Mouse (Mus musculus) MEL (cell line): ENCODE results near the gene Phykpl. TPM values are rescaled to one million over a fixed set of nuclear protein-coding genes. Genes with fewer than 3 reads are reported as not detected.

Experiments used
- DNase-seq: peaks from one replicate; pipeline ENCODE4 v3.0.0; 2011; ENCODE audit warnings: low read depth, low spot score
- H3K27ac ChIP-seq: 2 replicates; pipeline ENCODE4 v1.5.1; 2012; ENCODE audit warnings: low read depth, mild to moderate bottlenecking, control low read depth, low read length, moderate library complexity; ENCODE audit not compliant: control insufficient read depth
- H3K27me3 ChIP-seq, 2 experiments: fragments of 150-350 bp in 1 of 2; sonication (generic) in 1 of 2; 2 replicates each; pipeline ENCODE4 v1.6.1; 2012; ENCODE audit warnings: low read length in 2 of 2, mild to moderate bottlenecking in 2 of 2, improper control_type of control experiment in 1 of 2, moderate library complexity in 1 of 2; ENCODE audit not compliant: insufficient read depth in 2 of 2, control insufficient read depth in 1 of 2
- H3K36me3 ChIP-seq, 2 experiments: 2 replicates each; pipeline ENCODE4 v1.6.1; 2012 to 2014; ENCODE audit warnings: low read length in 2 of 2, improper control_type of control experiment in 1 of 2, inconsistent platforms in 1 of 2, mild to moderate bottlenecking in 1 of 2; ENCODE audit not compliant: insufficient read depth in 2 of 2, control insufficient read depth in 1 of 2
- H3K4me1 ChIP-seq, 2 experiments: fragments of 150-350 bp in 1 of 2; sonication (generic) in 1 of 2; 2 replicates each; pipeline ENCODE4 v1.6.1; 2012; ENCODE audit warnings: low read length in 2 of 2, improper control_type of control experiment in 1 of 2, mild to moderate bottlenecking in 1 of 2; ENCODE audit not compliant: insufficient read depth in 2 of 2, control insufficient read depth in 1 of 2
- H3K4me3 ChIP-seq, 2 experiments: fragments of 150-350 bp in 1 of 2; sonication (generic) in 1 of 2; 2 replicates each; pipeline ENCODE4 v1.5.1; 2012; ENCODE audit warnings: low read depth in 2 of 2, low read length in 2 of 2, mild to moderate bottlenecking in 2 of 2, moderate library complexity in 2 of 2, control low read depth in 1 of 2, improper control_type of control experiment in 1 of 2; ENCODE audit not compliant: control insufficient read depth in 1 of 2, insufficient read depth in 1 of 2
- H3K79me2 ChIP-seq: 2 replicates; pipeline ENCODE4 v1.6.1; 2012; ENCODE audit warnings: mild to moderate bottlenecking, low read length, moderate library complexity; ENCODE audit not compliant: control insufficient read depth, poor library complexity, insufficient read depth
- H3K9ac ChIP-seq: 2 replicates; pipeline ENCODE4 v1.6.1; 2012; ENCODE audit warnings: low read depth, mild to moderate bottlenecking, control low read depth, low read length, moderate library complexity; ENCODE audit not compliant: control insufficient read depth, poor library complexity, severe bottlenecking
- H3K9me3 ChIP-seq: fragments of 150-350 bp; sonication (generic); replicated peaks from 2 replicates; pipeline ENCODE4 v1.6.1; 2012; ENCODE audit warnings: mild to moderate bottlenecking, low read length, improper control_type of control experiment, moderate library complexity; ENCODE audit not compliant: insufficient read depth
- BHLHE40 ChIP-seq: IDR thresholded peaks from 2 replicates; pipeline ENCODE4 v1.6.1; 2012; ENCODE audit warnings: low read depth, mild to moderate bottlenecking, inconsistent platforms, low read length, improper control_type of control experiment, borderline replicate concordance
- CHD2 ChIP-seq: IDR thresholded peaks from 2 replicates; pipeline ENCODE4 v1.6.1; 2011; ENCODE audit warnings: low read length, improper control_type of control experiment
- CTCF ChIP-seq, 3 experiments: IDR thresholded peaks in 2 of 3; conservative IDR thresholded peaks in 1 of 3; 2 replicates each; pipeline ENCODE4 v1.5.1; 2011 to 2012; ENCODE audit warnings: low read length in 3 of 3, low read depth in 2 of 3, mild to moderate bottlenecking in 2 of 3, improper control_type of control experiment in 1 of 3, inconsistent platforms in 1 of 3, mixed read lengths in 1 of 3, moderate library complexity in 1 of 3; ENCODE audit not compliant: control insufficient read depth in 1 of 3, insufficient read depth in 1 of 3, poor library complexity in 1 of 3, severe bottlenecking in 1 of 3
- HCFC1 ChIP-seq: IDR thresholded peaks from 2 replicates; pipeline ENCODE4 v1.6.1; 2012; ENCODE audit warnings: low read depth, mild to moderate bottlenecking, inconsistent platforms, low read length, improper control_type of control experiment, moderate library complexity
- KAT2A ChIP-seq: conservative IDR thresholded peaks from 2 replicates; pipeline ENCODE4 v1.6.1; 2012; ENCODE audit warnings: low read depth, low read length, improper control_type of control experiment, inconsistent platforms
- MAFK ChIP-seq: IDR thresholded peaks from 2 replicates; pipeline ENCODE4 v1.6.1; 2011; ENCODE audit warnings: low read depth, mild to moderate bottlenecking, low read length, improper control_type of control experiment, borderline replicate concordance
- MYB ChIP-seq: IDR thresholded peaks from 2 replicates; pipeline ENCODE4 v1.6.1; 2011; ENCODE audit warnings: mild to moderate bottlenecking, low read depth, low read length, improper control_type of control experiment
- POLR2A ChIP-seq, 2 experiments: IDR thresholded peaks; 2 replicates each; pipeline ENCODE4 v1.6.1; 2011 to 2012; ENCODE audit warnings: low read length in 2 of 2, mild to moderate bottlenecking in 2 of 2, control low read depth in 1 of 2, improper control_type of control experiment in 1 of 2, low read depth in 1 of 2, moderate library complexity in 1 of 2; ENCODE audit not compliant: control insufficient read depth in 1 of 2, insufficient read depth in 1 of 2, poor library complexity in 1 of 2
- POLR2AphosphoS2 ChIP-seq: IDR thresholded peaks from 2 replicates; pipeline ENCODE4 v1.6.1; 2011; ENCODE audit warnings: low read length, improper control_type of control experiment
- RAD21 ChIP-seq: IDR thresholded peaks from 2 replicates; pipeline ENCODE4 v1.6.1; 2011; ENCODE audit warnings: mild to moderate bottlenecking, low read depth, low read length, improper control_type of control experiment
- RCOR1 ChIP-seq: IDR thresholded peaks from 2 replicates; pipeline ENCODE4 v1.6.1; 2012; ENCODE audit warnings: low read depth, mild to moderate bottlenecking, inconsistent platforms, low read length, improper control_type of control experiment
- SIN3A ChIP-seq: IDR thresholded peaks from 2 replicates; pipeline ENCODE4 v1.6.1; 2012; ENCODE audit warnings: low read length, improper control_type of control experiment, inconsistent platforms
- SMC3 ChIP-seq: IDR thresholded peaks from 2 replicates; pipeline ENCODE4 v1.6.1; 2011; ENCODE audit warnings: low read depth, low read length, improper control_type of control experiment
- TAL1 ChIP-seq: IDR thresholded peaks from 2 replicates; pipeline ENCODE4 v1.6.1; 2012; ENCODE audit warnings: mild to moderate bottlenecking, inconsistent platforms, low read length, moderate library complexity, mixed read lengths
- ZC3H11A ChIP-seq: IDR thresholded peaks from 2 replicates; pipeline ENCODE4 v1.6.1; 2012; ENCODE audit warnings: low read depth, mild to moderate bottlenecking, inconsistent platforms, low read length, improper control_type of control experiment
- polyA plus RNA-seq, 2 experiments: library from polyadenylated mRNA; stranded (reverse) in 1 of 2; unstranded in 1 of 2; fragments of >175 nt in 1 of 2; fragments of >200 nt in 1 of 2; gene quantifications; 2 replicates each; pipeline versions ENCODE4 v1.2.1 to v1.2.4; 2012; ENCODE audit warnings: low replicate concordance in 2 of 2, low read depth in 1 of 2; ENCODE audit not compliant: insufficient read length in 2 of 2, insufficient read depth in 1 of 2, missing spikeins in 1 of 2
- total RNA-seq: library from RNA; depleted of rRNA; stranded (reverse); fragments of 300-350 nt; gene quantifications from 2 replicates; pipeline ENCODE4 v1.2.3, GENCODE M21; 2012

The Phykpl gene
- total and polyA plus RNA-seq, 3 experiments: 22.7 to 23.0 TPM; not detected in 1

DNA sequence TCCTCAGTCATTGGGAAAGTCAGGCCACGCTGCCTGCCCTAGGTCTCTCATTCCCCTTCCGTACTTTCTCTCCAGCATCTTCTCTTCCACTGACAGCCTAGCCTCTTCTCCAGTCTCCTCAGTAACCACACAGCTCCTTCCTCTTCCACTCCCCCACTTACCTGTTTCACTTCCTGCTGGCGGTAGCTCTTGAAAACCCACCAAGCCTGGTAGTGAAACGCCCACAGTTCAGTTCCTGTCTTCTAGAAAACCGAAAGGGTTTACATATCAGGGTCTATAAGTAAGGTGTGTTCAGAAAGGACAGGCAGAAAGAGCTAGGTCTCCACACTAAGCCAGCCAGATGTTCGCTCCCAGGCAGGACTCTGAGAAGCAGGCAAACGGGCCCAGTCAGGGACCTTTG is 7.0 kb upstream of the Phykpl start:
- no peak overlapping the region for H3K4me3 ChIP-seq
- H3K4me1 ChIP-seq: no peaks in the 10 kb centered on the region
- no peak for TF ChIP-seq RAD21
- no peak for TF ChIP-seq HCFC1
- no peaks in the 10 kb centered on the region for H3K79me2 ChIP-seq
- H3K36me3 ChIP-seq: no peaks in the 10 kb centered on the region
- no peak for DNase-seq
- no peaks in the 10 kb centered on the region for H3K27me3 ChIP-seq
- no peak overlapping the region for H3K9ac ChIP-seq
- no peaks in the 10 kb centered on the region for H3K9me3 ChIP-seq
- no peak overlapping the region for H3K27ac ChIP-seq

DNA sequence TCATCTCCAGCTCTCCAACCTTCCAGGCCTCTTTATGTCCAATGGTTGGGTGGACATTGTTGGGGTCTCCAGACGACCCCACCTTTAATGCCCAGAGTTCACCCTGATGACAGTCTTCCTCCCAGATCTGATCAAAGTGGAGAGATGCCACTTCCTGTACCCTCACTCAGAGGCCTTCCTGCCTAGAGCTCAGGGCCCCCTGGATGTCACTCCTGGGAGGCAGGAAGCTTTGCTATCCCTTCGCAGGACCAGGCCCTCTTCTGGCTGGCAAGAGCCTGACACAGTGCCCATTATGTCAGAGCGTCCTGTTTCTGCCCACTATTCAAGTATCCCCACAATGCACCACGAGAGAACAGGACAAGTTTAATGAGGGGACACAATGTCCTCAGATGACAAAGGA is 5.5 kb upstream of the Phykpl start:
- DNase-seq: no peak
- H3K27ac ChIP-seq: no peak overlapping the region
- H3K36me3 ChIP-seq: peaks cover 0 to 2% of the 10 kb centered on the region in 2 experiments; a peak in 1 of 4 replicates
- no peak overlapping the region for H3K4me3 ChIP-seq
- H3K27me3 ChIP-seq: no peaks in the 10 kb centered on the region
- H3K9ac ChIP-seq: no peak overlapping the region
- no peaks in the 10 kb centered on the region for H3K9me3 ChIP-seq
- no peaks in the 10 kb centered on the region; the same call in 1 of the 2 replicates for H3K79me2 ChIP-seq
- TF ChIP-seq POLR2A (IDR thresholded peaks at IDR 0.05; ENCODE audit: control insufficient read depth in 1 of 2, insufficient read depth in 1 of 2, low read depth in 1 of 2, low read length in 2 of 2, poor library complexity in 1 of 2): no peak
- H3K4me1 ChIP-seq: peaks cover 0 to 3% of the 10 kb centered on the region in 2 experiments; a peak in 1 of 4 replicates

DNA sequence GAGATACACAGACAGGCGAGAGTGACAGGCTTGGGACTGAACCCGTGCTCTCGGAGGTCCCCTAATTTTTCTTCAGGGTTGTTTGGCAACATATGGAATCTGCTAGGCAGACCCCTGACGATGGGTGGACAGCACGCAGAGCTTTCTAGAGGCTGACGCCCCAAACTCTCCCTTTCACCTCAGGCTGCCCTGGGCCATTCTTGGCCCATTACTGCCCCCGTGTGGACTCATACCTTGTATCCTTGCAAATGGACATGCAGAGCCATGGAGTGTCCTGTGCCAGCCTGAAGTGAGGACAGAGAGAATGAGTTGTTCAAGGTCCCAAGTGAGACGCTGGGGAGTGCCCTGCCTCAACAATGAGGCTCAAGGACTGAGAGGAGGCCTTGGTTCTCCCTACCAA is 1.8 kb upstream of the Phykpl start:
- Histone ChIP-seq H3K36me3 (peaks cover 5 to 6% of the 10 kb centered on the region in 2 experiments), H3K27me3 (no peaks in the 10 kb centered on the region), H3K4me1 (peaks cover 0 to 3% of the 10 kb centered on the region in 2 experiments; a peak in 2 of 4 replicates), H3K79me2 (peaks cover 21% of the 10 kb centered on the region), H3K4me3 (no peak overlapping the region), H3K9ac (no peak overlapping the region), H3K27ac (no peak overlapping the region), H3K9me3 (no peaks in the 10 kb centered on the region)
- TF ChIP-seq ZC3H11A: peak; percentile 67; the same call in 1 of the 2 replicates
- TF ChIP-seq SMC3: peak; percentile 83
- TF ChIP-seq RCOR1: no peak
- no peak for TF ChIP-seq TAL1
- no peak for TF ChIP-seq MYB
- no peak for TF ChIP-seq KAT2A
- peak; percentile 54 for TF ChIP-seq SIN3A
- no peak for TF ChIP-seq CHD2
- peak; percentile 84 for TF ChIP-seq RAD21
- 0 out of 2 replicates have a peak, but pooled peaks have one; percentile 47 for TF ChIP-seq BHLHE40
- TF ChIP-seq CTCF (IDR thresholded peaks at IDR 0.05 in 2 of 3, conservative IDR thresholded peaks at IDR 0.05 in 1 of 3; ENCODE audit: control insufficient read depth in 1 of 3, insufficient read depth in 1 of 3, low read depth in 2 of 3, low read length in 3 of 3, poor library complexity in 1 of 3, severe bottlenecking in 1 of 3): peak; percentile 62 to 93 (median 80); a peak in 5 of 6 replicates
- TF ChIP-seq POLR2AphosphoS2: no peak
- no peak for TF ChIP-seq MAFK
- peak; percentile 83 for DNase-seq
